Mouse (Mus musculus): ENCODE results near the gene Rell1.

Gene Rell1

DNA sequence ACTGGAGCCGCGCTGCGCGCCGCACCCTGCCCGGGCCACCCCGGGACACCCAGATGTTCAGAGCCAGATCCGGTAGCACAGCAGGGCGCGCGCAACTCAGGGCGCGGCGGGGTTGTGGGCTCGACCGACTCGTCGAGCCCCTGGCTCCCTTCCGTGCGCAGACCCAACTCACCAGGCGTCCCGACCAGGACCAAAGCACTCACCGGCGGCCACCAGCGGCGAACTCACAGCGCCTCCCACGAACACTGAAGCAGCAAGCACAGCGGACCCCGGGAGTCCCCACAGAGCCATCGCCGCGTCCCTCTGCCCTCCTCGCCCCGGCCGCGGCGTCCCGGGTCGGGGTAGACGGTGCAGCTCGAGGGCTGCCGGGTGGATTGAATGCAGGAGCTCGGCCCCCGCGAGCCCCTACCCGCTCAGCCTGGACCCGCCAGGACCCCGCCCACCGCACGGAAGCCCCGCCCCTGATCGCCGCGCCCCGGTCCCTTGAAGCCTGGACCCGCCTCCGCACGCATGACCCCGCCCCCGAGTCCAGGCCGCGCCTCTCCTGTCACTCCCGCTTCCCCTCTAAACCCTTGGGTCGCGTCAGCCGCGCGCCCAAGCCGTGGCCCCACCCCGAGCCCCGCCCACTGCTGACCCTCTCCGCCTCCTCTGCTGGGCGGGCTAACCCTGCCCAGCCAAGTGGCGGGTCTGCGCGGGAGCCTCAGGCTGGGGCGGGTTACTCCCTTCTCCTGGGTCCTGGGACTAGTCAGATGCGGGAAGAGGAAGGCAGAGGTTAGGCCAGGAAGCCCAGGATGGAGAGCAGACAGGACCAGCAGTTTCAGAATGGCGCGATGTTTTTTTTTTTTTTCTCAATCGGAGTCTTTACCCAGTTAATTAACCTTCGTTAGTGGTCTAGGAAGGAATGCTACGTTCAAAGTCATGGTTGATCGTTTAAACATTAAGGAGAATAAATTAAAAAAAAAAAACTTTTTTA lies at the start of gene Rell1:
TSS of gene Rell1 (minus strand) at position 455 of the 973 bp plus-strand sequence.
- ATAC-seq (ENCODE audit: insufficient number of reproducible peaks, low FRiP score, low TSS enrichment) = peak; percentile 91

DNA sequence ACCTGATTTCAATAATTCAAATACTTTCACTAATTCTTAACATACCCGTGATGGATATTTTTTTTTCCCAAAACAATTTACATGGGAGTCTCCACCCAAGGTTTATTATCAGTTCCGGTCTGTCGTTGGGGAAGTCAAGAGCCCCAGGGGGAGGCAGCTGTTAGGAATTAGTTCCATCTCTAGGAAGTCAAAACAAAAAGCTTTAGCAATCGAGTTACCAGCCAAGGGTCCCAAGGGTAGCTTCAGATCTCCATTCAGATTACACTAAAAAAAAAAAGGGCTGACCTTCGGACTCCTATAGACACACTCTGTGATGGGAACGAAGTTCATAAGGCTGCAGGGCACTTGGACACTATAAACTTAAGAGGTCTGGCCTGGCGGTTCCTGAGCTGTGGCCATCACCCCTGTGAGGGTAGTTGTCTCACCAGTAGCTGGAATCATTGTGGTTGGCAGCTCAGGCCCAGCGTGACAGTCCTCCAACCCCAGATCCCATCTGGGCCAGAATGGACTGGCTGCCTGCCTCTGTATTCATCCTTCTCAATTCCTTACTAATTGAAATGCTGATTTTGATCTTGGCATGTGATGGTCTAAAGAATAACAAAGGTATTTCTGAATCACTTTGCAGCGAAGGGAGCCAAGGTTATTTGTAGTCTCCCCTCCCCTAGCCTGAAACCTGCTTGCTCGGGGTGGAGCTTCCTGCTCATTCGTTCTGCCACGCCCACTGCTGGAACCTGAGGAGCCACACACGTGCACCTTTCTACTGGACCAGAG lies 44.1 kb upstream of the Rell1 start:
- ATAC-seq (ENCODE audit: insufficient number of reproducible peaks, low FRiP score, low TSS enrichment) = no peak

DNA sequence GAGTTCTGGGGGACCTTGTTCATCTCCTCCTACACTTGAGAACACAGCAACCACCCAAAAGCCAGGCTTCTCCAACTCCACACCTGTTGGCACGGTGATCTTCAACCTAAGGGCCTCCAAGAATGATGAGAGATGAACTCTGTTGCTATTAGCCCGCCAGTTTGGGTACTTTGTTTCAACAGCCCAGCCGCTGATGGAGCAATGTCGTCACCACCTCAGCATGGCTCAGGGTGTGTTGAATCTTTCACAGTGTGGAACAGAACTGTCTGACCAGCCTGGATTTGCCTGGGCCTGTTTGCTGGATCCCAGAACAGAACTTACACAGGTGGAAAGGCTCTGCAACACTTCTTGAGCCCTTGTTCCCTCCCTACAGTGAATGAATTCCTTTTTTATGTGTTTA lies 37.9 kb upstream of the Rell1 start:
- no peak for ATAC-seq (ENCODE audit: insufficient number of reproducible peaks, low FRiP score, low TSS enrichment)

DNA sequence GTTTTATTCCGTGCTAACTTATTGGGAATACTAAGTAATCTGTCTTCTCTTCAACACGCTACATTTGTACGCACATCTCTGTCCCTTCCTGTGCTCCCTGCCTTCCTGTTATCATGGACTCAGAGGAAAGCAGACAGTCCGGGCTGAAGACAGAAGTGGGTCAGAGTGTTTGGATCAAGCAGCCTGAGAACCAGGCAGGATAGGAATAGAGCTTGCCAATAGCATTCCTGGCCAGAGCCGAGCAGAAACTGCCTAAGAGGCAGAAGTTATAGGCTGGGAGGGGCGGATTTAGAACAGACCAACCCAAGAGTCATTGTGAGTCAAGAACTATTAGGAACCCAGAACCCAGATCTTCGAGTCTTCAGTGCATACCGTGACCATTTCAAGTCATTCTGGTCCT lies 34.6 kb upstream of the Rell1 start:
- ATAC-seq (ENCODE audit: insufficient number of reproducible peaks, low FRiP score, low TSS enrichment) = 0 out of 2 replicates have a peak, but pooled peaks have one; percentile 40

DNA sequence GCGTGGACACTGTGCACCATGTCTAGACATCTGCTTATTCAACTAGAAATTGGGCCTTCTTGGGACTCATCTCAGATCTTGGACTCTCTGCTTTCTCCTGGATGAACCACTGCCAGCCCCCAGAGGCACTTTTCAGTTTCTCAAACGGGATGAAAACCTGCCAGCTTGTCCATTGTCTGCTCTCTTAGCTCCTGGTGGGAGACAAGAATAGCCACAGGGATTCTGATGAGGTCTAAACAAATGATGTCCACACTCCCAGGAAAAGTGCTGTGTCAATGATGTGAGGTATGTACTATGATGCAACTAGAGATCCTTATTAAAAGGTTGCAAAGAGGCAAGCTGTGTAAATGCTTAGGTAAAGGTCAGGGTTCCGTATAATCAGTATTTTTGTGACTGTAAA lies 25.2 kb upstream of the Rell1 start:
- ATAC-seq (ENCODE audit: insufficient number of reproducible peaks, low FRiP score, low TSS enrichment) = no peak

DNA sequence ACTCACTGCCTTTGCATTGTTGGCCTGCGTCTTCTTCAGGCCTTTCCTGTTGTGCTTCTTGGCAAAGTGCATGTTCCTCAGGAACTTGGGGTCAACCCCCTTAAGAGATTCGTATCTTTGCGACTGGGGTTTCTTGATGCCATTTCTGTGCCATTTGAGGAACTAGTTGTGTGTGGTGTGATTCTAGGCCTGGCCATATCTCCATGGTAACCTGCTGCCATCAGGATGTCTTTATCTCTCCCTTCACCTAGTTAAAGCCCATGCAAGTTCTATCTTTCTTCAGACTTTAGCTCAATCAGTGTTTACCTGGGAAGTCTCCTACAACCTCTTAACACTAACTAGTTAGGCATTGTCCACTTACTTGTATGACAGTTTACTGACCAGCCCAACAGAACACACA lies 22.0 kb upstream of the Rell1 start:
- no peak for ATAC-seq (ENCODE audit: insufficient number of reproducible peaks, low FRiP score, low TSS enrichment)

DNA sequence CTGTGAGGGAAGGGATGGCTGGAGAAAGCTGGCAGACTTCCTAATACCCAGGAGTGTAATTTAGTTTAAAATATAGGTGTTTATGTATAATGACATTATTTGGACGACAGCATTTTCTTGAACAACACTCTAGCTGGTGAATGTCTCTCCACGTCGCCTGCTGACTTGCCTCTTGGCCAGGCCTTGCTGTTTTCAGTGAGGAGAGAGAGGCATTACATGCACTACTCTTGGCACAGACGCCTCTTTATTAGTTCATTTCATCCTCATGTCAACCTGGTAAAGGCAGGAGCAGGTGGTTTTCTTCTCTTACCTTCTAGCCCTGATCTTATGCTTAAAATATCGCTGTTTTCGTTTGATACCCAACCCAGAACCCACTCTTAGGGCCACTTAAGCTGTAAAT lies 17.6 kb upstream of the Rell1 start:
- ATAC-seq (ENCODE audit: insufficient number of reproducible peaks, low FRiP score, low TSS enrichment) = no peak

DNA sequence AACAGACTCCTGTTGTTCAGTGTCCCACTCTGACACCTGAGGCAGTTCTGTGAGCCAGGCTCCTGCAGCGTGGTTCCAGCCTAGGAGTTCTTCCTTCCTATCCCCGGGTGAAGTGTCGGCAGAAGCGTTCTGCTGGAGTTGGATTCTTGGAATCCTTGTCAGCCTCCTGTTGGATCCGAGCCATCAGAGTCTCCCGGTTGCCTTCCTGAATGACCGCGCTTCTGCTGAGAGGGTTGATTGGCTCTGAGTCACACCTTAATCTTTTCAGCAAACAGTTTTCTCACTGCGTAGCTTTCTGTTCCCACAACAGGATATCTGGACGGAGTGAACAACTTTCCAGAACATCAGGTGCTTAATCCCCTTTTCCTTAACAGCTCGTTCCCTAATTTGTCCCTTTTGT lies 13.6 kb upstream of the Rell1 start:
- ATAC-seq (ENCODE audit: insufficient number of reproducible peaks, low FRiP score, low TSS enrichment) = 0 out of 2 replicates have a peak, but pooled peaks have one; percentile 20

DNA sequence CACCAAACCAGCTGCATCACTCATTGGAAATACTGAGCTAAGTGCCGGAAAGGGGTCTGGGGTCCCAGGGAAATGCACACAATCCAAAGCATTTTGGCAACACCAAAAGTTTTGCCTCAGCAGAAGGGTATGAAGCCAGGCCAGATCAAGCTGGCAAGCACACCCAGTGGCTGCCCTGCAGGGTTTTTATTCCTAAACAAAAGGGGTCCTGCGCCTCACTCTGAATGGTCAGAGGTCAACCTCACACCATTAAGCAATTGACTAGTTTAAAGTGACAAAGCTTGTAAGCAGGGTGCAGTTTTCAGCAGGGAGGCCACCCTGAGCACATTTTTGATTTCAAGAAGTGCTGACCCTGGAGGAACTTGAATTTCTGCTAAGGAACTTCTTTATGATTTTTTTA lies 2.3 kb upstream of the Rell1 start:
- ATAC-seq (ENCODE audit: insufficient number of reproducible peaks, low FRiP score, low TSS enrichment) = no peak

DNA sequence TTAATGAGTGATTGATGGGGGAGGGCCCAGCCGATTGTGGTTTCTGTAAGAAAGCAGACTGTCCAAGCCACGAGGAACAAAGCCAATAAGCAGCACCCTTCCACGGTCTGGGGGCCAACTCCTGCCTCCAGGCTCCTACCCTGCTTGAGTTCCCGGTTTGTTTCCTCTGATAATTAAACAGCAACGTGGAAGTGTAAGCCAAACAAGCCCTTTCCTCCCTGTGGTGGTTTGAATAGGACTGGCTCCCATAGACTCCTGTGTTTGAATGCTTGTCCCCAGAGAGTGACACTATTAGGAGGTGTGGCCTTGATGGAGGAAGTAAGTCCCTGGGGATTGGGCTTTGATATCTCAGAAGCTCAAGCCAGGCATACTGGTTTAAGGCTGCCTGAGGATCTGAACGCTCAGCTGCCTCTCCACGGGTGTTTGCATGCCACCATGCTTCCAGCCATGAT lies 1.6 kb upstream of the Rell1 start:
- ATAC-seq (ENCODE audit: insufficient number of reproducible peaks, low FRiP score, low TSS enrichment) = no peak

DNA sequence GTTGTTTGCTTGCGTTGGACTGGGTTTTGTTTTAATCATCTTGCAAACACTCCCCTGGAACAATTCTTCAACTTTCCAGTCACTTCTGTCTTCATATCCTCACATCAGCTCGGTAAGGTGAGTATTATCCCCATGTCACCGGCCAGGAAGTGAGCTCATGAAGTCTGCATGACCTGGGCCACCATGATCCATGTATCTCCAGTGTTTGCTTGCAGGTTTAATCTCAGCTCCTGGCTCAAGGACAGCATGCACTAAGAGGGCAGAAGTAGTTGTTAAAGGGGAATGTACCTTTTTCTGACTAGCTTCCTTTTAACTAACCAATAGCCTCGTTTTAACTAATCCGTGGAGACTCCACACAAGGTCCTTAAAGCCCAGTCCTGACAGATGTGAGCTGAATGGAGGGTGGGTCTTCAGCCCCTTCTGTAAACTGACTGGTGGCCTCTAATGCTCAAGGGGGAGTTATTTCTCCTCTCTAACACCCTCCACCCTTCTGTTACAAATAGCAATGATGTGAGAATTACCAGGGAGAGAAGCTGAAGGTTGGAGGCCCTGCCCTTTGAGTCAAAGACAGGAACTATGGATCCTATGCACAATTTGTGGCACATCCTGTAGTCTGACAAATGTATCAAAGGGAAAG lies 897 bp upstream of the Rell1 start:
- ATAC-seq (ENCODE audit: insufficient number of reproducible peaks, low FRiP score, low TSS enrichment) = peak; percentile 21; the same call in 1 of the 2 replicates

DNA sequence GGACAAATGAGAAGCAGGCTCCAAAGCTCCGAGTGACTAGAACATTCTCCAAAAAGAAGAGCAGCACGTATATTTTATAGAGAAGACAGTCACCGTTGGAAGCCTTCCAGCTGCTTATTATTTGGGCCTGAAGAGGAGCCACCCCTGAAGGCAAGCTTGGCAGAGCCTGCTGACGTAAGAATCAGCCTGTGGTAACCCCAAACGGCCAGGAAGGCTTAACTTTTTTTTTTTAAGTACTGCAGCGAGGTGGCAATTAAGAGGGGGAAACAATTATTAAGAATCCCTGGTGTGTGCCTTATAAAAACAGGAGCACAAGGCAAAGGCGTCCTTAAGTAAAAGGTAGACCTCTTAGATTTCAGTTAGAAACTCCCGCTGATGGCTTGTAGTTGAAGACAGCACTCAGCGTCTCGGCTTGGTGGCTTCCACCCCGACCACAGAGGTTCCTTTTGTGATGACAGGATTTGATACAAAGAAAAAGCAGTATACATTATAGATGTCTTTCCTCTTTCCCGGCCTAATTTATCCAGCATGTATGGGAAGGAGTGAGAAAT lies 1.0 kb downstream of the Rell1 start:
- no peak for ATAC-seq (ENCODE audit: insufficient number of reproducible peaks, low FRiP score, low TSS enrichment)

DNA sequence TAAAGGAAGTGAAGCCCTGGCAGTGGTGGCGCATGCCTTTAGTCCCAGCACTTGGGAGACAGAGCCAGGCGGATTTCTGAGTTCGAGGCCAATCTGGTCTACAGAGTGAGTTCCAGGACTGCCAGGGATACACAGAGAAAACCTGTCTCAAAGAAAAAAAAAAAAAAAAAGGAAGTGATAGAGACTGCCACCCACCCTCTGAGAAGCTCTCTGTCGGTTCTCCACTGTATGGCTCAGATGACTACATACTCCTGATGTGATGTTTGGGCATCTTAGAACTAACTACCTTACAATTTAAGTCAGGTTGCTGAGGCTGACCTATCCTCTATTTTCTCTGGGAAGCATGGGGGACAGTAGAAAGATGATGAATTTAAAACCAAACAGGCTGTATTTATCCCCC lies 2.3 kb downstream of the Rell1 start:
- no peak for ATAC-seq (ENCODE audit: insufficient number of reproducible peaks, low FRiP score, low TSS enrichment)

DNA sequence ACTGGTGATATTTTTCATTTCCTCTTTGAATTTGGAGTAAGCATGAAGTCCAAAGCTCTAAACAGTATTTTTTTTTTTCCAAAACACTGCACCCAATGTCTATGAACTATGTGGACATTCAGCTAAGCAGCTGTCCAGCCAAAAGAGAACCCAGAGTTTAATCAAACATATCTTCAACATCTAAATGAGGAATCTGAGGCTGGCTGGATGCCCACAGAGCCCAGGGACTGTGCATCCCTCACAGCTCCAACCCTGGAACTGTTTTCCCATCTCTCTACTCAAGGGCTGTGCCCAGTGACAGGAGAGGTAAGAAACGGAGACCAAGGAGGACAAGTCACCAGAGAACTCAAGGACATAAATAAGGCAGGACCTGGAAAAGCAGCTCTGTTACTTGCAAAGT lies 2.8 kb downstream of the Rell1 start:
- no peak for ATAC-seq (ENCODE audit: insufficient number of reproducible peaks, low FRiP score, low TSS enrichment)

DNA sequence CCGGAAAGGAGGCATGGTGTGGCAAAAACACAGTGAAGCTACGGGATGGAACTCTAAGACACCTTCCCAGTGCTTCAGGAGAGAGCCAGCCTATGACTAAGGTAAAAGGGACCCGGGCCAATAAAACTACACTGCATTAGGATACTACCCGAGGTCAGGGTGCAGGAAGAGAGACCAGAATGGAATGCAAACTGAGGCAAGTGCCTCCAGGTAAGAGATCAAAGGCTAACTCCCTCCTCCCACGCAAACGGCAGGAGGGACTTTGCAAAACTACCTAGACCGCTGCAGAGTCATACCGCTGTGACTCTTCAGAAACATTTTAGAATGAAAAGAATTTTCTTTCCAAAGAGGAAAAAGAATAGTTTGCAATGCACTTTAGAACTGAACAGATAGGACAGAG lies 4.1 kb downstream of the Rell1 start:
- ATAC-seq (ENCODE audit: insufficient number of reproducible peaks, low FRiP score, low TSS enrichment) = no peak

DNA sequence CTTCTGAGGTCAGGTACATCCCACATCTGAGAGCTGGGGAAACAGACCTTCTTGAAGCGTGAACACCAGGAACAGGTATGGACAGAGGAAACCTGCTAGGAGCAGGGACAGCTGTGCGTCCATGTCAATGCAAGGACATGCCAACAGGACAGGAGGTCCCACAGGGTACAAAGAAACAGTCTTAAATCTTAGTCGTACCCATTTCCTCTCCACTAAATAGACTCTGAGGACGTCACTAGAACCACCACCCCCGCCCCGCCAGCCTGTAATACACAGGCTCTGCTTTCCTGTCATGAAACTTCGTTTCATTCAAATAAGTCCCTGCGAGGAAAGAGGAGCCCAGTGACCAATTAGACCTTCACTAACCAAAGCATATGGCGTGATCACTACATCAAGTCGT lies 7.0 kb downstream of the Rell1 start:
- no peak for ATAC-seq (ENCODE audit: insufficient number of reproducible peaks, low FRiP score, low TSS enrichment)

DNA sequence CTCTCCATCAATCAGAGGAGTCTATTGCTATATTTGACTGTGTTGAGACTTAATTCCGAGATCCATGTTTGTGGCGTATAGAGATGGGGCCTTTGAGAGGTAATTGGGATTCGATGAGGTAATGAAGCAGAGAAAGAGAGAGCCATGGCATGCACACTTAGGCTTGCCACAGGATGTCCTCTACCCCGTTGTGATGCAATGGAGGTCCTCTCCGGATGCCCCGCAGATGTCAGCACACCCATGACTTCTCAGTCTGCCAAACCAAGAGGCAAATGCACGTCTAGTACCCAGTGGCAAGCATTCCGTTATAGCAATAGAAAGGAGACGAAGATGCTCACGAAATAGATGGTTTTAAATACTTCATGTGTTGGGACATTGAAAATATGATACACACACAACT lies 8.1 kb downstream of the Rell1 start:
- no peak for ATAC-seq (ENCODE audit: insufficient number of reproducible peaks, low FRiP score, low TSS enrichment)

DNA sequence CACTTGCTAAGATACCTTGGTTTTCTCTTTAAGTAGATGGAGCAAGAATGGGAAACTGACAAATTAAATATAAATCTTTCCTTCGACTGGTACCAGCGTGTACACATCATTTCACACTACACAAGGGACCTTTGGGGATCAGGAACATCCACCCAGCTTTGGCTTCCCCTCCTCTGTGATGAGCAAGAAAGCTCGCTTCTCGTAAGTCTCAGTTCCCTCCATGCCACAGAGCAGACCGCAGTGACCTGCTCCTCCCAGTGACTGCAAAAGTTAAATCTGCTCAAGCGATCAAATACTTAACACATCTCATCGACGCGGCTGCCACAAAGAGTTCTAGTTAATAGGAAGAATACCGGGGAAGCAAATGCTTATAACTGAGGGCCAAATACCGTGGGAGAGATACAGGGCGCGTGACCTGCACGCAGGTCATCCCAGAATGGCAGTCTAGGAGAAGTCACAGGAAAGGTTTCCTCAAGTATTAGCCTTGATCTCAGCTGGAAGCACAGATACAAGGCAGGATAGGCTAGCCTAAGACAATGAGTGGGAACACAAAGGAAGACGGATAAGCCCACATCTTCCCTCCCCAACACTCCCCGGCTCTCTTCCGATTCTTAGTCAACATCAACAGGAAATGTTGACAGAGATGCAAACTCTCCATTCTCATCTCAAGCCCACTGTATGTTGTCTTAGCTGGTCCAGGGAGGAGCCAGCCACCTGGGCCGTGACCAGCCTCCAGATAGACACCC lies 9.6 kb downstream of the Rell1 start:
- ATAC-seq (ENCODE audit: insufficient number of reproducible peaks, low FRiP score, low TSS enrichment) = no peak

DNA sequence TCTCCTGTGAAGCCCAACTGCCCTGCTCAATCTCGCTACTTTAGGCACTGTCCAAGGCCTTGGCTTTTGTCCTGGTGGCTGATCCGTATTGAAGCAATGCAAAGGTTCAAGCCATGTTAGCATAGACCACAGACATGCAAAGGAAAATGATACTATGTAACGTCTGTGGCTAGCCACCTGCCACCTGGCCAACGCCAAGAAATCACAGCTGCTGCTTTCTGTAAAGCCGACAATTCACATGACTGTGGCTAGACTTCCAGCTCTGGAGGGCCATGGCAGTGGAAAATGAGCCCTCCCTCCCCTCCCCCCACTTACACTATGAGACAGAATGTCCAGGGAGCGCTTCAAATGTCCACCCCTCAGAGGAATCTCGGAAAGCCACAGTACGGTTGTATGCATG lies 11.1 kb downstream of the Rell1 start:
- ATAC-seq (ENCODE audit: insufficient number of reproducible peaks, low FRiP score, low TSS enrichment) = peak; percentile 71

DNA sequence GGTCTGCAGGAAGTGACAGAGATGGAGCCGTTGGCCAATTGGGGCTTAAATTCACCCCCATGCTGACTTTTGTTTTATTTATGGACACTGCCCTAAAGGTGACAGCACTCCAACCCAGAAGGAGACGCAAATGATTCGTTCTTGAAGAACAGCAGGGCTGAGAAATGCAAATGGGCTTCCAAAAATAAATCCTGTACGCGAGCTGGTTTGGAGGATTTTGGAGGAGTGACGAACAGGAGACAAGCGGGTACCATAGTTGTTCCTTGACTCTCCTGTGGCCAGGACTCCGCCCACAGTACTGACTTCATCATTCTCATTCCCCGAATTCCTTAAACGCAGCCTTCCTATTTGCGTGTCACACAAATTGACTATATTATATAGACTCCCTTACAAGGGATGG lies 12.3 kb downstream of the Rell1 start:
- no peak for ATAC-seq (ENCODE audit: insufficient number of reproducible peaks, low FRiP score, low TSS enrichment)

All from cerebellum, adult (tissue).